Mouse (Mus musculus) midbrain, embryonic 12.5 days (tissue): ENCODE measurements around the gene Abcg4. TPM values are rescaled to one million over a fixed set of nuclear protein-coding genes. Genes with fewer than 3 reads are reported as not detected.

Source experiments
- ATAC-seq: fragments of 200-750 bp; cut with Nextera tagmentation; 2 replicates; pipeline ENCODE4 v1.8.0; 2017; ENCODE audit warnings: low read depth, moderate TSS enrichment, moderate library complexity; ENCODE audit not compliant: low FRiP score
- H3K27ac ChIP-seq: fragments of 300-500 bp; sonication (generic); replicated peaks from 2 replicates; pipeline ENCODE4 v1.5.1; 2016; ENCODE audit warnings: mild to moderate bottlenecking
- H3K27me3 ChIP-seq: fragments of 300-500 bp; sonication (generic); 2 replicates; pipeline ENCODE4 v1.6.1; 2016; ENCODE audit warnings: mild to moderate bottlenecking
- H3K36me3 ChIP-seq: fragments of 300-500 bp; sonication (generic); 2 replicates; pipeline ENCODE4 v1.6.1; 2016
- H3K4me1 ChIP-seq: fragments of 300-500 bp; sonication (generic); 2 replicates; pipeline ENCODE4 v1.6.1; 2016
- H3K4me2 ChIP-seq: fragments of 300-500 bp; sonication (generic); replicated peaks from 2 replicates; pipeline ENCODE4 v1.6.1; 2016; ENCODE audit warnings: mild to moderate bottlenecking, moderate library complexity
- H3K4me3 ChIP-seq: fragments of 300-500 bp; sonication (generic); 2 replicates; pipeline ENCODE4 v1.5.1; 2016; ENCODE audit warnings: mild to moderate bottlenecking
- H3K9ac ChIP-seq: fragments of 300-500 bp; sonication (generic); replicated peaks from 2 replicates; pipeline ENCODE4 v1.6.1; 2016; ENCODE audit warnings: mild to moderate bottlenecking, moderate library complexity
- H3K9me3 ChIP-seq: fragments of 300-500 bp; sonication (generic); 2 replicates; pipeline ENCODE4 v1.6.1; 2016; ENCODE audit warnings: mild to moderate bottlenecking
- WGBS: fragments of 180-500 bp; shearing (Covaris S2); methylation state at CpG from one replicate; pipeline ENCODE4 v1.1.7; 2016; 5-methylcytosine and 5-hydroxymethylcytosine counted together
- polyA plus RNA-seq: library from polyadenylated mRNA; unstranded; fragments of >200 nt; fragmentation: Nextera tagmentation; extraction: Ambion mirVana; gene quantifications from 2 replicates; pipeline ENCODE4 v1.2.1, GENCODE M21; 2016

The Abcg4 gene
- polyA plus RNA-seq, 1 experiment from 2014 or later, result 12.9 TPM

GRCm38 (mm10) chr9:44247907-44248306 lies 40.5 kb downstream of the Abcg4 start:
- H3K9ac ChIP-seq, result no peak overlapping the region
- H3K4me3 ChIP-seq, result no peak overlapping the region
- no peak for ATAC-seq
- no peak overlapping the region for H3K4me2 ChIP-seq
- no peaks in the 10 kb centered on the region for H3K36me3 ChIP-seq
- no peak overlapping the region for H3K27ac ChIP-seq
- no peaks in the 10 kb centered on the region for H3K9me3 ChIP-seq
- H3K27me3 ChIP-seq, result 0 out of 2 replicates have a peak, but pooled peaks cover 13% of the 10 kb centered on the region
- H3K4me1 ChIP-seq, result peaks cover 7% of the 10 kb centered on the region; the same call in 1 of the 2 replicates
- WGBS, result 87% methylated on average over 6 of the region's 6 CpGs

- H3K27ac ChIP-seq, result no peak overlapping the region
- H3K4me2 ChIP-seq, result no peak overlapping the region
- H3K4me1 ChIP-seq, result no peaks in the 10 kb centered on the region
- no peaks in the 10 kb centered on the region for H3K9me3 ChIP-seq
- no peaks in the 10 kb centered on the region for H3K36me3 ChIP-seq
- no peak for ATAC-seq
- H3K4me3 ChIP-seq, result no peak overlapping the region
- H3K9ac ChIP-seq, result no peak overlapping the region
- 67% methylated on average over 2 of the region's 2 CpGs for WGBS
- no peaks in the 10 kb centered on the region for H3K27me3 ChIP-seq
Measured at GRCm38 (mm10) chr9:44243621-44244020, 44.8 kb downstream of the Abcg4 start.

GRCm38 (mm10) chr9:44241418-44241817 lies 47.0 kb downstream of the Abcg4 start:
- no peak overlapping the region for H3K4me3 ChIP-seq
- ATAC-seq, result no peak

GRCm38 (mm10) chr9:44240911-44241310 lies 47.5 kb downstream of the Abcg4 start:
- H3K4me1 ChIP-seq, result no peaks in the 10 kb centered on the region

More at GRCm38 (mm10) chr9:44241418-44241817, 47.0 kb downstream of the Abcg4 start:
- no peak overlapping the region for H3K9ac ChIP-seq
- no peak overlapping the region for H3K4me2 ChIP-seq
- no peaks in the 10 kb centered on the region for H3K4me1 ChIP-seq
- H3K27ac ChIP-seq, result no peak overlapping the region
- no peaks in the 10 kb centered on the region for H3K9me3 ChIP-seq
- H3K27me3 ChIP-seq, result no peaks in the 10 kb centered on the region
- no peaks in the 10 kb centered on the region for H3K36me3 ChIP-seq
- WGBS, result 79% methylated on average over 9 of the region's 9 CpGs

GRCm38 (mm10) chr9:44240399-44240798 lies 48.0 kb downstream of the Abcg4 start, which contains the start of gene Ccdc153:
Gene Ccdc153, plus strand, starts transcription at chr9:44240676.
- no peak within 1 kb of the TSS for H3K4me3 ChIP-seq
- H3K9me3 ChIP-seq, result no peaks in the 10 kb centered on the region
- no peaks in the 10 kb centered on the region for H3K36me3 ChIP-seq
- H3K27me3 ChIP-seq, result no peaks in the 10 kb centered on the region
- no peak within 1 kb of the TSS for H3K27ac ChIP-seq
- H3K4me2 ChIP-seq, result no peak within 1 kb of the TSS
- H3K4me1 ChIP-seq, result no peaks in the 10 kb centered on the region
- 63% methylated on average over 2 of the region's 2 CpGs for WGBS
- no peak within 1 kb of the TSS for H3K9ac ChIP-seq
- no peak for ATAC-seq

More at GRCm38 (mm10) chr9:44240911-44241310, 47.5 kb downstream of the Abcg4 start:
- H3K4me3 ChIP-seq, result no peak overlapping the region
- no peak overlapping the region for H3K9ac ChIP-seq
- H3K27ac ChIP-seq, result no peak overlapping the region
- H3K9me3 ChIP-seq, result no peaks in the 10 kb centered on the region
- no peak overlapping the region for H3K4me2 ChIP-seq
- 50% methylated on average over 5 of the region's 5 CpGs for WGBS
- H3K36me3 ChIP-seq, result no peaks in the 10 kb centered on the region
- no peak for ATAC-seq
- H3K27me3 ChIP-seq, result no peaks in the 10 kb centered on the region

GRCm38 (mm10) chr9:44239447-44239846 lies 49.0 kb downstream of the Abcg4 start:
- H3K9me3 ChIP-seq, result no peaks in the 10 kb centered on the region
- H3K36me3 ChIP-seq, result no peaks in the 10 kb centered on the region
- no peaks in the 10 kb centered on the region for H3K4me1 ChIP-seq
- H3K4me3 ChIP-seq, result no peak overlapping the region
- WGBS, result 10% methylated on average over 5 of the region's 5 CpGs
- H3K27ac ChIP-seq, result no peak overlapping the region
- no peaks in the 10 kb centered on the region for H3K27me3 ChIP-seq
- no peak overlapping the region for H3K9ac ChIP-seq
- ATAC-seq, result no peak
- no peak overlapping the region for H3K4me2 ChIP-seq

GRCm38 (mm10) chr9:44238501-44239190 lies 49.8 kb downstream of the Abcg4 start:
- ATAC-seq, result no peak

GRCm38 (mm10) chr9:44237128-44237527 lies 51.3 kb downstream of the Abcg4 start:
- no peak for ATAC-seq
- no peak overlapping the region for H3K4me2 ChIP-seq
- H3K27me3 ChIP-seq, result no peaks in the 10 kb centered on the region
- 76% methylated on average over 4 of the region's 4 CpGs for WGBS
- H3K9me3 ChIP-seq, result no peaks in the 10 kb centered on the region
- H3K4me3 ChIP-seq, result no peak overlapping the region
- H3K4me1 ChIP-seq, result peaks cover 8% of the 10 kb centered on the region
- no peaks in the 10 kb centered on the region for H3K36me3 ChIP-seq
- no peak overlapping the region for H3K9ac ChIP-seq
- no peak overlapping the region for H3K27ac ChIP-seq

More at GRCm38 (mm10) chr9:44238501-44239190, 49.8 kb downstream of the Abcg4 start:
- no peak overlapping the region for H3K9ac ChIP-seq
- no peak overlapping the region for H3K4me3 ChIP-seq
- no peaks in the 10 kb centered on the region for H3K4me1 ChIP-seq
- no peaks in the 10 kb centered on the region for H3K27me3 ChIP-seq
- H3K36me3 ChIP-seq, result no peaks in the 10 kb centered on the region
- no peak overlapping the region for H3K27ac ChIP-seq
- no peaks in the 10 kb centered on the region for H3K9me3 ChIP-seq
- no peak overlapping the region for H3K4me2 ChIP-seq
- 81% methylated on average over 17 of the region's 17 CpGs for WGBS

GRCm38 (mm10) chr9:44236601-44237000 lies 51.8 kb downstream of the Abcg4 start:
- 63% methylated on average over 4 of the region's 4 CpGs for WGBS
- ATAC-seq, result no peak
- peaks cover 14% of the 10 kb centered on the region for H3K4me1 ChIP-seq
- H3K27me3 ChIP-seq, result no peaks in the 10 kb centered on the region
- no peaks in the 10 kb centered on the region for H3K36me3 ChIP-seq
- H3K27ac ChIP-seq, result no peak overlapping the region
- no peak overlapping the region for H3K4me3 ChIP-seq
- H3K9ac ChIP-seq, result no peak overlapping the region
- no peaks in the 10 kb centered on the region for H3K9me3 ChIP-seq
- H3K4me2 ChIP-seq, result no peak overlapping the region

- WGBS, result 27% methylated on average over 19 of the region's 19 CpGs
- Histone ChIP-seq H3K27ac (no peak overlapping the region), H3K9ac (no peak overlapping the region), H3K9me3 (no peaks in the 10 kb centered on the region), H3K4me2 (peak overlapping the region; percentile 37), H3K4me3 (peak overlapping the region; percentile 89), H3K27me3 (no peaks in the 10 kb centered on the region), H3K4me1 (peaks cover 19% of the 10 kb centered on the region), H3K36me3 (no peaks in the 10 kb centered on the region)
- ATAC-seq, result 0 out of 2 replicates have a peak, but pooled peaks have one; percentile 11
Measured at GRCm38 (mm10) chr9:44234479-44235427, 53.7 kb downstream of the Abcg4 start.

GRCm38 (mm10) chr9:44233802-44234478 lies 54.5 kb downstream of the Abcg4 start, which contains the start of gene Cbl:
Gene Cbl, minus strand, starts transcription at chr9:44234049.
- Histone ChIP-seq H3K36me3 (no peaks in the 10 kb centered on the region), H3K27ac (peak within 1 kb of the TSS; percentile 94), H3K9me3 (no peaks in the 10 kb centered on the region), H3K4me3 (peak within 1 kb of the TSS; percentile 89), H3K27me3 (no peaks in the 10 kb centered on the region), H3K4me2 (peak within 1 kb of the TSS; percentile 65), H3K9ac (peak within 1 kb of the TSS; percentile 80), H3K4me1 (peaks cover 19% of the 10 kb centered on the region)
- under 1% methylated on average over 62 of the region's 76 CpGs for WGBS
- peak; percentile 96 for ATAC-seq
